Mouse (Mus musculus) limb, embryonic 14.5 days (tissue): ENCODE measurements around the gene Tspan18. TPM values are rescaled to one million over a fixed set of nuclear protein-coding genes. Genes with fewer than 3 reads are reported as not detected.
A peak's percentile ranks its signal among the peaks of the same experiment; 100 is the strongest.

Source experiments
- ATAC-seq: fragments of 200-750 bp; cut with Nextera tagmentation; 2 replicates; pipeline ENCODE4 v1.8.0; 2017; ENCODE audit warnings: low read depth, moderate number of reproducible peaks, moderate TSS enrichment; ENCODE audit not compliant: low FRiP score
- DNase-seq: peaks from one replicate; pipeline ENCODE4 v3.0.0-alpha.2; 2015; ENCODE audit warnings: low spot score
- H3K27ac ChIP-seq: fragments of 300-500 bp; sonication (generic); replicated peaks from 2 replicates; pipeline ENCODE4 v1.5.1; 2014; ENCODE audit warnings: low read depth, mild to moderate bottlenecking, low read length, moderate library complexity, mixed read lengths
- H3K27me3 ChIP-seq: fragments of 300-500 bp; sonication (generic); 2 replicates; pipeline ENCODE4 v1.6.1; 2014; ENCODE audit warnings: low read length, mixed read lengths; ENCODE audit not compliant: control insufficient read depth, insufficient read depth
- H3K36me3 ChIP-seq: fragments of 300-500 bp; sonication (generic); 2 replicates; pipeline ENCODE4 v1.6.1; 2014; ENCODE audit warnings: mild to moderate bottlenecking, low read length, moderate library complexity, mixed read lengths; ENCODE audit not compliant: control insufficient read depth, insufficient read depth
- H3K4me1 ChIP-seq: fragments of 300-500 bp; sonication (generic); 2 replicates; pipeline ENCODE4 v1.6.1; 2014; ENCODE audit warnings: antibody characterized with exemption, low read length, mixed read lengths; ENCODE audit not compliant: control insufficient read depth, insufficient read depth
- H3K4me2 ChIP-seq: fragments of 300-500 bp; sonication (generic); replicated peaks from 2 replicates; pipeline ENCODE4 v1.6.1; 2014; ENCODE audit warnings: low read depth, mild to moderate bottlenecking, low read length, moderate library complexity; ENCODE audit not compliant: severe bottlenecking
- H3K4me3 ChIP-seq: fragments of 300-500 bp; sonication (generic); replicated peaks from 2 replicates; pipeline ENCODE4 v1.5.1; 2014; ENCODE audit warnings: low read length
- H3K9ac ChIP-seq: fragments of 300-500 bp; sonication (generic); 2 replicates; pipeline ENCODE4 v1.6.1; 2014; ENCODE audit warnings: mild to moderate bottlenecking, low read depth, low read length, moderate library complexity; ENCODE audit not compliant: severe bottlenecking
- H3K9me3 ChIP-seq: fragments of 300-500 bp; sonication (generic); 2 replicates; pipeline ENCODE4 v1.6.1; 2016; ENCODE audit warnings: low read length; ENCODE audit not compliant: control insufficient read depth
- POLR2A ChIP-seq: fragments of 200-500 bp; IDR thresholded peaks from 2 replicates; pipeline ENCODE4 v1.8.0; 2012; ENCODE audit warnings: inconsistent platforms, mild to moderate bottlenecking, moderate library complexity, borderline replicate concordance; ENCODE audit not compliant: insufficient read depth, insufficient read length; ENCODE audit errors: extremely low read depth
- WGBS: fragments of 180-500 bp; shearing (Covaris S2); extraction: QIAGEN DNeasy Blood & Tissue Kit; methylation state at CpG from one replicate; pipeline ENCODE4 v1.1.7; 2014; 5-methylcytosine and 5-hydroxymethylcytosine counted together
- polyA plus RNA-seq, 2 experiments: library from polyadenylated mRNA; depleted of rRNA in 1 of 2; stranded (reverse) in 1 of 2; unstranded in 1 of 2; fragments of >200 nt; fragmentation: Nextera tagmentation in 1 of 2; extraction: Ambion mirVana in 1 of 2; gene quantifications; 2 replicates each; pipeline versions ENCODE4 v1.2.1 to v1.2.3; 2012 to 2014

Tspan18 gene
- polyA plus RNA-seq, 2 experiments, result 24.5 to 34.5 TPM

- Histone ChIP-seq H3K9ac (no peak overlapping the region), H3K36me3 (no peaks in the 10 kb centered on the region), H3K4me1 (peaks cover 65% of the 10 kb centered on the region), H3K4me2 (no peak overlapping the region), H3K27ac (no peak overlapping the region), H3K9me3 (no peaks in the 10 kb centered on the region), H3K4me3 (no peak overlapping the region), H3K27me3 (no peaks in the 10 kb centered on the region)
- ATAC-seq (no peak), DNase-seq (no peak)
- WGBS, result 82% methylated on average over 2 of the region's 2 CpGs
- no peak for TF ChIP-seq POLR2A
These were observed 54.1 kb downstream of the Tspan18 start for GRCm38 (mm10) chr2:93280117-93280620.

GRCm38 (mm10) chr2:93278181-93278975 lies 55.9 kb downstream of the Tspan18 start:
- Histone ChIP-seq H3K9me3 (no peaks in the 10 kb centered on the region), H3K27ac (peak overlapping the region; percentile 76), H3K4me1 (peaks cover 48% of the 10 kb centered on the region), H3K27me3 (no peaks in the 10 kb centered on the region), H3K36me3 (no peaks in the 10 kb centered on the region), H3K4me3 (no peak overlapping the region), H3K9ac (peak overlapping the region; percentile 25; the same call in 1 of the 2 replicates), H3K4me2 (peak overlapping the region; percentile 9; the same call in 1 of the 2 replicates)
- no peak for TF ChIP-seq POLR2A
- DNase-seq (peak; percentile 55), ATAC-seq (peak; percentile 78)
- 3% methylated on average over 11 of the region's 11 CpGs for WGBS

- no peaks in the 10 kb centered on the region for H3K36me3 ChIP-seq
- DNase-seq, result peak; percentile 43
- TF ChIP-seq POLR2A, result no peak
- peak overlapping the region; percentile 9; the same call in 1 of the 2 replicates for H3K4me2 ChIP-seq
- H3K9me3 ChIP-seq, result no peaks in the 10 kb centered on the region
- H3K27ac ChIP-seq, result peak overlapping the region; percentile 76
- H3K4me3 ChIP-seq, result no peak overlapping the region
- ATAC-seq, result no peak
- no peaks in the 10 kb centered on the region for H3K27me3 ChIP-seq
- 14% methylated on average over 4 of the region's 4 CpGs for WGBS
- H3K9ac ChIP-seq, result peak overlapping the region; percentile 25; the same call in 1 of the 2 replicates
- peaks cover 39% of the 10 kb centered on the region for H3K4me1 ChIP-seq
These were observed 56.8 kb downstream of the Tspan18 start for GRCm38 (mm10) chr2:93277486-93277885.

- Histone ChIP-seq H3K27me3 (no peaks in the 10 kb centered on the region), H3K27ac (no peak overlapping the region), H3K36me3 (no peaks in the 10 kb centered on the region), H3K4me3 (no peak overlapping the region), H3K4me2 (no peak overlapping the region), H3K9me3 (no peaks in the 10 kb centered on the region), H3K4me1 (peaks cover 37% of the 10 kb centered on the region), H3K9ac (no peak overlapping the region)
- no peak for ATAC-seq
- 92% methylated on average over 7 of the region's 7 CpGs for WGBS
- DNase-seq, result no peak
- TF ChIP-seq POLR2A, result no peak
These were observed 58.3 kb downstream of the Tspan18 start for GRCm38 (mm10) chr2:93276026-93276425.

- no peak for DNase-seq
- no peaks in the 10 kb centered on the region for H3K9me3 ChIP-seq
- ATAC-seq, result no peak
- no peak overlapping the region for H3K9ac ChIP-seq
- H3K4me1 ChIP-seq, result peaks cover 20% of the 10 kb centered on the region
- H3K27ac ChIP-seq, result no peak overlapping the region
- 25% methylated on average over 1 of the region's 1 CpGs for WGBS
- H3K27me3 ChIP-seq, result no peaks in the 10 kb centered on the region
- no peak overlapping the region for H3K4me2 ChIP-seq
- H3K4me3 ChIP-seq, result no peak overlapping the region
- H3K36me3 ChIP-seq, result no peaks in the 10 kb centered on the region
- TF ChIP-seq POLR2A, result no peak
These were observed 60.4 kb downstream of the Tspan18 start for GRCm38 (mm10) chr2:93273916-93274315.
